In the genomic region with DNA sequence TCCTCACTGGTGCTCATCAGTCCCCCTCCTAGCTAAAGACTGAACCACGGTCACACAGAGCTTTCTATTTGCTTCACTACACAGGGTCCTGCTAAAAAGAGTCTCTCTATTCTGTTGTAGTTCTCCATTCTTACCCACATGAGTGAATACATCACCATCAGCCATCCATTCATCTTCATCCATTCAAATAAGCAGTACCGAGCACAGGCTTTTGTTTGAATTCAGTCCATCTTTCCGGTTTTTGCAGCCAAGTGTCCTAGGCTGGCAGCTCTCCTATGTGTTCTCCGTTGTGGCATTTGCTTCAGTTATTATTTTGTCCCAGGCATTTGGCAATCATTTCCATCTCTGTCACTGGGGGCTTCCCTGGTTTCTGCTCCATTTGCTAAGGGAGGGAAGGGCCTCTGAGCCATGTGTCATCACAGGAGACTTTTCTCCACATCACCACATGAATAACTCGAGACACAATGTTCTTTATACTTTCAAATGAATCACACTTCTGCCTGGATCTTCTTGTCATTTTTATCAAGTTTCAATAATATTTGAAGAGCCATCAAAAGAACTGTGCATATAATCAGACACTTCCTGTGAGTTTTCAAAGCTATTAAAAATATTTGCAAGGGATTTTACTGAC, we compare ENCODE assay signal across 13 mouse cellular contexts.
DNase-seq lines count a peak whose midpoint lies in the region; ATAC-seq and TF ChIP-seq lines count a peak whose summit lies in the region.
"Had no signal": no experiment of that assay in that cellular context is flagged by ENCODE, and none has a peak within 500 bp of the region (broad histone marks: within the 10 kb centered on the region; RNA-seq: fewer than 3 reads in every experiment).

No protein-coding gene starts in this region.

- 13% methylated on average over 5 of the region's 5 CpGs for WGBS in forebrain, embryonic 16.5 days
- WGBS in midbrain, embryonic 12.5 days, result 31% methylated on average over 5 of the region's 5 CpGs
- 68% methylated on average over 5 of the region's 5 CpGs for WGBS in kidney, embryonic 15.5 days

- DNase-seq in CH12.LX (ENCODE audit: extremely low read depth), result peak; percentile 10
- DNase-seq in brain, embryonic 14.5 days (ENCODE audit: low read depth), result peak; percentile 61
- DNase-seq in kidney, postnatal 10 days, result no peak
- no peak for DNase-seq in thymus, adult 18-20 months
- DNase-seq in left cerebral cortex, adult 11 months (ENCODE audit: low spot score), result no peak
- DNase-seq: adrenal gland, adult 2 months; gastrocnemius, postnatal 14 days; kidney, adult 8-10 months; lung, adult 2 months had no signal

- dilution Hi-C loops in CH12.LX (cut with MboI; ENCODE audit: extremely low pct_ligation_motif_present, extremely low pct_unique_long_range_greater_than_20kb, low sequenced_read_pairs), result no loop called here

- no peak overlapping the region for H3K4me3 ChIP-seq in CH12.LX (replicated peaks in 1 of 3; ENCODE audit: low read depth in 2 of 3, low read length in 2 of 3, poor library complexity in 1 of 3)
- H3K4me3 ChIP-seq in forebrain, embryonic 16.5 days (replicated peaks; ENCODE audit: low read length), result no peak overlapping the region
- H3K4me3 ChIP-seq in midbrain, embryonic 12.5 days, result no peak overlapping the region
- no peak overlapping the region for H3K4me3 ChIP-seq in kidney, embryonic 15.5 days (replicated peaks)

- no peaks in the 10 kb centered on the region for H3K9me3 ChIP-seq in CH12.LX (replicated peaks; ENCODE audit: low read length)
- no peaks in the 10 kb centered on the region for H3K9me3 ChIP-seq in forebrain, embryonic 16.5 days (ENCODE audit: control insufficient read depth, low read length)
- H3K9me3 ChIP-seq in midbrain, embryonic 12.5 days, result no peaks in the 10 kb centered on the region
- no peaks in the 10 kb centered on the region for H3K9me3 ChIP-seq in kidney, embryonic 15.5 days (replicated peaks)

- H3K4me2 ChIP-seq in CH12.LX (ENCODE audit: insufficient read depth, low read depth, poor library complexity, severe bottlenecking), result no peak overlapping the region
- H3K4me2 ChIP-seq in forebrain, embryonic 16.5 days (ENCODE audit: low read length), result no peak overlapping the region
- H3K4me2 ChIP-seq in midbrain, embryonic 12.5 days (replicated peaks), result no peak overlapping the region
- H3K4me2 ChIP-seq in kidney, embryonic 15.5 days, result no peak overlapping the region
- H3K4me2 ChIP-seq: heart, embryonic 11.5 days had no signal

- no peak for TF ChIP-seq EP300 in CH12.LX (IDR thresholded peaks at IDR 0.05; ENCODE audit: low read length)

- H3K27me3 ChIP-seq in CH12.LX (replicated peaks), result no peaks in the 10 kb centered on the region
- no peaks in the 10 kb centered on the region for H3K27me3 ChIP-seq in forebrain, embryonic 16.5 days (replicated peaks; ENCODE audit: control insufficient read depth, insufficient read depth, low read length)
- H3K27me3 ChIP-seq in midbrain, embryonic 12.5 days, result no peaks in the 10 kb centered on the region
- no peaks in the 10 kb centered on the region for H3K27me3 ChIP-seq in kidney, embryonic 15.5 days

- no peak overlapping the region for H3K9ac ChIP-seq in CH12.LX (ENCODE audit: insufficient read depth, low read depth)
- no peak overlapping the region for H3K9ac ChIP-seq in forebrain, embryonic 16.5 days (replicated peaks; ENCODE audit: low read depth, low read length)
- no peak overlapping the region for H3K9ac ChIP-seq in midbrain, embryonic 12.5 days (replicated peaks)
- H3K9ac ChIP-seq in kidney, embryonic 15.5 days, result no peak overlapping the region

- ATAC-seq in forebrain, embryonic 16.5 days, result 0 out of 2 replicates have a peak, but pooled peaks have one; percentile 40
- ATAC-seq in midbrain, embryonic 12.5 days (ENCODE audit: low FRiP score, low read depth), result 0 out of 2 replicates have a peak, but pooled peaks have one; percentile 30
- ATAC-seq in kidney, embryonic 15.5 days (replicated peaks; ENCODE audit: low FRiP score), result no peak

- no peak overlapping the region for H3K27ac ChIP-seq in CH12.LX (ENCODE audit: insufficient read depth, low read depth)
- no peak overlapping the region for H3K27ac ChIP-seq in forebrain, embryonic 16.5 days (ENCODE audit: low read length)
- H3K27ac ChIP-seq in midbrain, embryonic 12.5 days (replicated peaks), result no peak overlapping the region
- H3K27ac ChIP-seq in kidney, embryonic 15.5 days, result no peak overlapping the region

- in situ Hi-C loops in CH12.LX (cut with MboI; ENCODE audit: low pct_ligation_motif_present, low pct_unique_long_range_greater_than_20kb, low sequenced_read_pairs), result no loop called here

- H3K79me2 ChIP-seq in CH12.LX (replicated peaks; ENCODE audit: control insufficient read depth, extremely low read depth, insufficient read depth, poor library complexity, severe bottlenecking), result no peaks in the 10 kb centered on the region

- no peak for TF ChIP-seq POLR2A in CH12.LX (IDR thresholded peaks at IDR 0.05; ENCODE audit: low read depth, low read length)
- no peak for TF ChIP-seq POLR2A in brain, embryonic 14.5 days (IDR thresholded peaks at IDR 0.05; ENCODE audit: borderline replicate concordance, extremely low read depth, insufficient read depth, insufficient read length, poor library complexity, severe bottlenecking)

- peaks cover 0 to 6% of the 10 kb centered on the region in 2 experiments; a peak in 2 of 4 replicates for H3K4me1 ChIP-seq in CH12.LX (ENCODE audit: control insufficient read depth in 1 of 2, insufficient read depth in 2 of 2)
- H3K4me1 ChIP-seq in forebrain, embryonic 16.5 days (replicated peaks; ENCODE audit: control insufficient read depth, insufficient read depth, low read length), result no peaks in the 10 kb centered on the region
- H3K4me1 ChIP-seq in midbrain, embryonic 12.5 days, result 0 out of 2 replicates have a peak, but pooled peaks cover 4% of the 10 kb centered on the region
- H3K4me1 ChIP-seq in kidney, embryonic 15.5 days, result no peaks in the 10 kb centered on the region

- no peaks in the 10 kb centered on the region for H3K36me3 ChIP-seq in CH12.LX (replicated peaks in 1 of 2; ENCODE audit: control insufficient read depth in 1 of 2, insufficient read depth in 1 of 2, low read length in 1 of 2)
- H3K36me3 ChIP-seq in forebrain, embryonic 16.5 days (ENCODE audit: control insufficient read depth, insufficient read depth), result no peaks in the 10 kb centered on the region
- H3K36me3 ChIP-seq in midbrain, embryonic 12.5 days, result no peaks in the 10 kb centered on the region
- H3K36me3 ChIP-seq in kidney, embryonic 15.5 days, result no peaks in the 10 kb centered on the region

- TF ChIP-seq CTCF in CH12.LX (conservative IDR thresholded peaks at IDR 0.05 in 1 of 2, IDR thresholded peaks at IDR 0.05 in 1 of 2; ENCODE audit: low read depth in 2 of 2, low read length in 2 of 2), result no peak
- no peak for TF ChIP-seq CTCF in brain, embryonic 14.5 days (IDR thresholded peaks at IDR 0.05; ENCODE audit: borderline replicate concordance, extremely low read depth, insufficient read depth, insufficient read length)

- no peak for TF ChIP-seq RAD21 in CH12.LX (IDR thresholded peaks at IDR 0.05; ENCODE audit: low read depth, low read length)

TF ChIP-seq in CH12.LX, 34 proteins besides CTCF, POLR2A, EP300 and RAD21:
- TF ChIP-seq MAX (IDR thresholded peaks at IDR 0.05; ENCODE audit: low read length) (no peak), GABPA (IDR thresholded peaks at IDR 0.05; ENCODE audit: insufficient replicate concordance, low read depth, low read length) (no peak), BHLHE40 (IDR thresholded peaks at IDR 0.05; ENCODE audit: low read depth, low read length) (no peak), MYC (IDR thresholded peaks at IDR 0.05; ENCODE audit: low read depth, low read length) (no peak), MAZ (IDR thresholded peaks at IDR 0.05; ENCODE audit: low read depth, low read length) (no peak), RCOR1 (conservative IDR thresholded peaks at IDR 0.05; ENCODE audit: low read depth, low read length) (no peak), IRF4 (IDR thresholded peaks at IDR 0.05; ENCODE audit: low read depth, low read length) (no peak), CHD2 (IDR thresholded peaks at IDR 0.05; ENCODE audit: low read length) (no peak), SMC3 (IDR thresholded peaks at IDR 0.05; ENCODE audit: low read depth, low read length) (no peak), JUND (conservative IDR thresholded peaks at IDR 0.05; ENCODE audit: low read depth, low read length) (no peak), CHD1 (IDR thresholded peaks at IDR 0.05; ENCODE audit: low read depth, low read length) (no peak), MEF2A (IDR thresholded peaks at IDR 0.05; ENCODE audit: borderline replicate concordance, low read depth, low read length) (no peak), JUN (IDR thresholded peaks at IDR 0.05; ENCODE audit: insufficient read depth, low read depth, low read length) (no peak), ZNF384 (IDR thresholded peaks at IDR 0.05; ENCODE audit: low read depth, low read length) (no peak), KAT2A (IDR thresholded peaks at IDR 0.05; ENCODE audit: insufficient replicate concordance, low read length) (no peak), ZKSCAN1 (IDR thresholded peaks at IDR 0.05; ENCODE audit: borderline replicate concordance, low read depth, low read length) (no peak), MAFK (IDR thresholded peaks at IDR 0.05; ENCODE audit: insufficient replicate concordance, low read length) (no peak)

Comparison
In these comparisons a context has a peak if more than half of its experiments do, and no peak if none do; other contexts are left out.
1. DNase-seq: peak in CH12.LX (single experiment) and brain, embryonic 14.5 days (single experiment); none in kidney, postnatal 10 days (single experiment), thymus, adult 18-20 months (0 of 2) and left cerebral cortex, adult 11 months (single experiment).